Mouse (Mus musculus): Measurements from ENCODE around the gene Piwil1. TPM values are rescaled to one million over a fixed set of nuclear protein-coding genes. Genes with fewer than 3 reads are reported as not detected.

Piwil1 gene
- polyA plus RNA-seq, 1 experiment from 2014 or later = not detected

DNA sequence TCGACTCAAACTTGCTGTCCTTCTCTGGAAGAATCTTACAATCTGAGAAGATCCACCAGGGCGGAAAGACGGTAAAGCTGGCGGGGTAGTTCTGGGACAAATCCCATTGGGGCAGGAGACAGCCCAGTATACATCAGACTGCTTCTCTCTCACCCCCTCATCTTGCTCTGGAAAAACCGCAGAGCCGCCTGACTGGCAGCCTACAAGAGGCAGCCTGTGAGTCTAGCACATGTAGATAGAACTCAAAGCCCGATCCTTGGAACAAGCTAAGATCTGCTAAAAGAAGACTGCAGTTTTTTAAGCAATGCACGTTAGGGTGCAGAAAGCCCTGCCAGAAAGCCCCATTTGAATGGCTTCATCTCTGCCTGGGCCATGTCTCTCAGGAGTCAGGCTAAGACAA is 43.9 kb downstream of the Piwil1 start:
- Histone ChIP-seq H3K27me3 (ENCODE audit: control insufficient read depth, insufficient read depth, low read length) (no peaks in the 10 kb centered on the region), H3K4me3 (ENCODE audit: low read depth, low read length) (no peak overlapping the region), H3K9ac (replicated peaks; ENCODE audit: low read depth, low read length) (no peak overlapping the region), H3K36me3 (ENCODE audit: control insufficient read depth, insufficient read depth, low read length) (no peaks in the 10 kb centered on the region), H3K9me3 (ENCODE audit: control insufficient read depth, low read depth, low read length) (no peaks in the 10 kb centered on the region), H3K4me1 (ENCODE audit: control insufficient read depth, insufficient read depth, low read length) (no peaks in the 10 kb centered on the region), H3K27ac (ENCODE audit: low read length) (no peak overlapping the region), H3K4me2 (replicated peaks; ENCODE audit: low read depth, low read length) (no peak overlapping the region)
- WGBS = 81% methylated on average over 8 of the region's 8 CpGs
- ATAC-seq (ENCODE audit: insufficient number of reproducible peaks, insufficient read depth, low FRiP score, low read depth) = no peak

DNA sequence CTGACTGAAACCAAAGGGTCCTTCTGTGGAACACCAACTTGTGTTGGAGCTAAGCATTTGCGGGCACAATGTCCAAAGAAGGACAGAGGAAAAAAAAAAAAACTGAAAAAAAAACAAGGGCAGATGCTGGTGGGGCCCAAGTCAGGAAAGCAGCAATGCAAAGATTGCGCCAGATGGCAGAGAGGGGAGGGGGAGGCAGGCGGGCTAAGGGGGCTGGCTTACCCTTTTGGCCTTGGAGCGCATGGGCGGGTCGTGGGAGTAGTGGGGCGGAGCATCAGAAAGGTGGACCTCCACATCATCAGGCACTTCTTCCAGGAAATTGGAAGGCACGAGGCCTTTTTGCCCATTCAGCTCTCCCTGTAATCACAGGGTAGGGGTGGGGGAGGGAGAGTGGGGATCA is 58.8 kb downstream of the Piwil1 start:
- 37% methylated on average over 8 of the region's 8 CpGs for WGBS
- Histone ChIP-seq H3K36me3 (ENCODE audit: control insufficient read depth, insufficient read depth, low read length) (no peaks in the 10 kb centered on the region), H3K9ac (replicated peaks; ENCODE audit: low read depth, low read length) (no peak overlapping the region), H3K27ac (ENCODE audit: low read length) (no peak overlapping the region), H3K9me3 (ENCODE audit: control insufficient read depth, low read depth, low read length) (no peaks in the 10 kb centered on the region), H3K4me3 (ENCODE audit: low read depth, low read length) (no peak overlapping the region), H3K4me1 (ENCODE audit: control insufficient read depth, insufficient read depth, low read length) (no peaks in the 10 kb centered on the region), H3K4me2 (replicated peaks; ENCODE audit: low read depth, low read length) (no peak overlapping the region), H3K27me3 (ENCODE audit: control insufficient read depth, insufficient read depth, low read length) (no peaks in the 10 kb centered on the region)
- no peak for ATAC-seq (ENCODE audit: insufficient number of reproducible peaks, insufficient read depth, low FRiP score, low read depth)

DNA sequence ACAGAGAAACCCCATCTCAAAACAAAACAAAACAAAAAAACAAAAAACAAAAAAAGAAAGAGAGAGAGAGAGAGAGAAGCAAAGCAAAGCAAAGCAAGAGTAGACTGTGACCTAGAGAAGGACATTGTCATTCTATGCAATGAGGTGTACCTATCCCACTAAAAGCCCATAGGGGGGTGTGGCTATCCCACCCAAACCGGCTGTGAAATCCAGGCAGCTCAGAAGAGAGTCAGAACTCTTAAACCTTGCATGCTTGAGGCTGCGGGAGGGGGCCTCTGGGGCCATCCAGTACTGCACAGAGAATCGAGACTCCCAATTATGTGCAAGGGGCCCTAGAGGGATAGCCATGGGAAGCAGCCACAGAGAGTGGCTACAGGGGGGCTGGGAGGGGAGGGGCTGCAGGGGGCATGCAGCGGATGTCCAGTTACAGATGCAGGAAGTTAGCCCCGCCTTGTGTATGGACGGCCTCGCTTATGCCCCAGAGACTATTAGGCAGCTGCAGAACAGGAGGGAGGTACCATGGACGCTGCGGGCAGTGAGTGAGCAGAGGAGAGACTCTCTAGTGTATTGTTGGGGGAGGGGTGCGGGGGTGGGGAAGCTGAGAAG is 66.8 kb downstream of the Piwil1 start:
- no peaks in the 10 kb centered on the region for H3K9me3 ChIP-seq (ENCODE audit: control insufficient read depth, low read depth, low read length)
- WGBS = 8% methylated on average over 10 of the region's 10 CpGs
- H3K36me3 ChIP-seq (ENCODE audit: control insufficient read depth, insufficient read depth, low read length) = no peaks in the 10 kb centered on the region
- H3K9ac ChIP-seq (replicated peaks; ENCODE audit: low read depth, low read length) = no peak overlapping the region
- no peaks in the 10 kb centered on the region for H3K4me1 ChIP-seq (ENCODE audit: control insufficient read depth, insufficient read depth, low read length)
- H3K27me3 ChIP-seq (ENCODE audit: control insufficient read depth, insufficient read depth, low read length) = no peaks in the 10 kb centered on the region
- H3K4me3 ChIP-seq (ENCODE audit: low read depth, low read length) = no peak overlapping the region
- H3K4me2 ChIP-seq (replicated peaks; ENCODE audit: low read depth, low read length) = peak overlapping the region; percentile 28
- H3K27ac ChIP-seq (ENCODE audit: low read length) = no peak overlapping the region
- ATAC-seq (ENCODE audit: insufficient number of reproducible peaks, insufficient read depth, low FRiP score, low read depth) = peak; percentile 74; the same call in 1 of the 2 replicates

DNA sequence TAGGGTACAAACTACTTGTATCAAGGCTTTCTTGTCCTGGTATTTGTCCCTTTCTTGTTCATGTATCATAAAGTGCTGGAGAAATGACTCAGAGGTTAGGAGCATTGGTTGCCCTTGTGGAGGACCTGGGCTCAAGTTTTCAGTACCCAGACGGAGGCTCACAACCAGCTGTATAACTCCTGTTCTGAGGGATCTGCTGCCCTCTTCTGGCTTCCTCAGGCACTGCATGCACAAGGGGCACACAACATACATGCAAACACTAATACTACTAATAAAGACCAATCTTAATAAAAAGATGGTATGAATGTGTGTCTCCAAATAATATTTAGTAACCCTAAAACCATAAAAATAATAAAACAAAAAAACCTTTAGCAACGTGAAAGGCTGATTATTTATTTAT is 74.1 kb downstream of the Piwil1 start:
- Histone ChIP-seq H3K9ac (replicated peaks; ENCODE audit: low read depth, low read length) (no peak overlapping the region), H3K9me3 (ENCODE audit: control insufficient read depth, low read depth, low read length) (no peaks in the 10 kb centered on the region), H3K4me2 (replicated peaks; ENCODE audit: low read depth, low read length) (no peak overlapping the region), H3K4me1 (ENCODE audit: control insufficient read depth, insufficient read depth, low read length) (no peaks in the 10 kb centered on the region), H3K27ac (ENCODE audit: low read length) (no peak overlapping the region), H3K27me3 (ENCODE audit: control insufficient read depth, insufficient read depth, low read length) (no peaks in the 10 kb centered on the region), H3K4me3 (ENCODE audit: low read depth, low read length) (no peak overlapping the region), H3K36me3 (ENCODE audit: control insufficient read depth, insufficient read depth, low read length) (no peaks in the 10 kb centered on the region)
- ATAC-seq (ENCODE audit: insufficient number of reproducible peaks, insufficient read depth, low FRiP score, low read depth) = no peak
- 70% methylated on average over 2 of the region's 2 CpGs for WGBS

DNA sequence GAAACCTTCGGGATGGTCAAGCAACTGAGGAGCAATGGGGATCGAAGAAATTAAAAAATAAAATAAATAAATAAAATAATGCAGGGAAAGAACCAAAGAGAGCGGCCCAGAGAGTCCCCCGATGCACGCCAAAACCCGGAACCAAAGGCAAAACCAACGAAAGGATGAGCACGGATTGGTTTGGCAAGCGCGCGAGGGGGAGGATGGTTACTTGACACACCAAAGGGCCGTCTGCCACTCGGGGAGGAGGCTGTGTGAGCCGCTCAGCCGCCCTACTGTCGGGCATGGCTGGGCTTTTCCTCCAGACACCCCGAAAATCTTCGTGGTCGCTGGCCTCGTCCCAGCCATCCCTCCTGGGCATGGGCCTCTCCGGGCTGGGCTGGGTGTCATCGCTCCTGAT is 79.3 kb downstream of the Piwil1 start:
- H3K4me3 ChIP-seq (ENCODE audit: low read depth, low read length) = no peak overlapping the region
- no peaks in the 10 kb centered on the region for H3K9me3 ChIP-seq (ENCODE audit: control insufficient read depth, low read depth, low read length)
- H3K27me3 ChIP-seq (ENCODE audit: control insufficient read depth, insufficient read depth, low read length) = no peaks in the 10 kb centered on the region
- 68% methylated on average over 22 of the region's 22 CpGs for WGBS
- no peaks in the 10 kb centered on the region for H3K36me3 ChIP-seq (ENCODE audit: control insufficient read depth, insufficient read depth, low read length)
- ATAC-seq (ENCODE audit: insufficient number of reproducible peaks, insufficient read depth, low FRiP score, low read depth) = no peak
- no peak overlapping the region for H3K9ac ChIP-seq (replicated peaks; ENCODE audit: low read depth, low read length)
- H3K4me2 ChIP-seq (replicated peaks; ENCODE audit: low read depth, low read length) = no peak overlapping the region
- no peaks in the 10 kb centered on the region for H3K4me1 ChIP-seq (ENCODE audit: control insufficient read depth, insufficient read depth, low read length)
- H3K27ac ChIP-seq (ENCODE audit: low read length) = no peak overlapping the region

DNA sequence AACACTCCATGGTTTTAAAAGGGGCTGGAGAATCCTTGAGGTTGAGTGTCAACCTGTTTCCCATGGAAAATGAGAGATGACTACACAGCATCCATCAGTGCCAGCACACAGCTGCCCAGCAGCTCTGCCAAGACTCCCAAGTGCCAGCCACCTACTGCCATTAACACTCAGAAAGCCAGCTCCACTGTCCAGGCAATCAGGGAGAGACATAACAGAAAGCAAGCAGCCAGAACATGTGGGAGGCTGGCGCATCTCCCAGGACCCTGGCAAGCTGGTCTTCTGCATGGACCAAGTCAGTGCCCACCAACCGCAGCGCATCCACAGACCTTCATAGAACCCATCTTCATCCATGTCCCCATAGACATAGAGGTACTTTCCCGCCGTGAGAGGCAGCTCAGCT is 98.3 kb downstream of the Piwil1 start:
- Histone ChIP-seq H3K27ac (ENCODE audit: low read length) (no peak overlapping the region), H3K9ac (replicated peaks; ENCODE audit: low read depth, low read length) (no peak overlapping the region), H3K4me2 (replicated peaks; ENCODE audit: low read depth, low read length) (no peak overlapping the region), H3K27me3 (ENCODE audit: control insufficient read depth, insufficient read depth, low read length) (no peaks in the 10 kb centered on the region), H3K36me3 (ENCODE audit: control insufficient read depth, insufficient read depth, low read length) (no peaks in the 10 kb centered on the region), H3K9me3 (ENCODE audit: control insufficient read depth, low read depth, low read length) (no peaks in the 10 kb centered on the region), H3K4me1 (ENCODE audit: control insufficient read depth, insufficient read depth, low read length) (no peaks in the 10 kb centered on the region), H3K4me3 (ENCODE audit: low read depth, low read length) (no peak overlapping the region)
- WGBS = 95% methylated on average over 5 of the region's 5 CpGs
- no peak for ATAC-seq (ENCODE audit: insufficient number of reproducible peaks, insufficient read depth, low FRiP score, low read depth)

Other genes with a start within 250 kb of the Piwil1 start
- gene Fzd10, start 101.7 kb upstream of the Piwil1 start, polyA plus RNA-seq (2014; fragmentation: Nextera tagmentation; extraction: Ambion mirVana) = 1.9 and 2.0 TPM in 2 replicates

Data from stomach, embryonic 14.5 days (tissue).